Mouse (Mus musculus) embryonic facial prominence, embryonic 14.5 days (tissue): ENCODE data around the gene Rft1. TPM values are rescaled to one million over a fixed set of nuclear protein-coding genes. Genes with fewer than 3 reads are reported as not detected.

Experiments
- ATAC-seq: fragments of 200-750 bp; cut with Nextera tagmentation; 2 replicates; pipeline ENCODE4 v1.8.0; 2017; ENCODE audit warnings: low read depth, moderate number of reproducible peaks, moderate TSS enrichment
- DNase-seq: peaks from one replicate; pipeline ENCODE4 v3.0.0-alpha.2; 2015; ENCODE audit warnings: low spot score
- H3K27ac ChIP-seq: fragments of 300-500 bp; sonication (generic); replicated peaks from 2 replicates; pipeline ENCODE4 v1.5.1; 2014; ENCODE audit warnings: low read depth, mild to moderate bottlenecking, low read length, moderate library complexity
- H3K27me3 ChIP-seq: fragments of 300-500 bp; sonication (generic); replicated peaks from 2 replicates; pipeline ENCODE4 v1.6.1; 2014; ENCODE audit warnings: low read length; ENCODE audit not compliant: control insufficient read depth, insufficient read depth
- H3K36me3 ChIP-seq: fragments of 300-500 bp; sonication (generic); 2 replicates; pipeline ENCODE4 v1.6.1; 2014; ENCODE audit warnings: low read length, mixed read lengths; ENCODE audit not compliant: control insufficient read depth, insufficient read depth
- H3K4me1 ChIP-seq: fragments of 300-500 bp; sonication (generic); 2 replicates; pipeline ENCODE4 v1.6.1; 2014; ENCODE audit warnings: antibody characterized with exemption, low read length; ENCODE audit not compliant: control insufficient read depth, insufficient read depth
- H3K4me2 ChIP-seq: fragments of 300-500 bp; sonication (generic); 2 replicates; pipeline ENCODE4 v1.6.1; 2014; ENCODE audit warnings: low read depth, mild to moderate bottlenecking, low read length, moderate library complexity, mixed read lengths
- H3K4me3 ChIP-seq: fragments of 300-500 bp; sonication (generic); 2 replicates; pipeline ENCODE4 v1.5.1; 2014; ENCODE audit warnings: low read depth, mild to moderate bottlenecking, low read length
- H3K9ac ChIP-seq: fragments of 300-500 bp; sonication (generic); 2 replicates; pipeline ENCODE4 v1.6.1; 2014; ENCODE audit warnings: low read depth, mild to moderate bottlenecking, low read length, moderate library complexity, mixed read lengths
- H3K9me3 ChIP-seq: fragments of 300-500 bp; sonication (generic); 2 replicates; pipeline ENCODE4 v1.6.1; 2016; ENCODE audit warnings: low read length; ENCODE audit not compliant: control insufficient read depth
- WGBS: fragments of 180-500 bp; shearing (Covaris S2); extraction: QIAGEN DNeasy Blood & Tissue Kit; methylation state at CpG from one replicate; pipeline ENCODE4 v1.1.7; 2014; 5-methylcytosine and 5-hydroxymethylcytosine counted together
- polyA plus RNA-seq: library from polyadenylated mRNA; unstranded; fragments of >200 nt; fragmentation: Nextera tagmentation; extraction: Ambion mirVana; gene quantifications from 2 replicates; pipeline ENCODE4 v1.2.1, GENCODE M21; 2014

The Rft1 gene
- polyA plus RNA-seq, 1 experiment from 2014 or later, result 13.3 TPM

DNA sequence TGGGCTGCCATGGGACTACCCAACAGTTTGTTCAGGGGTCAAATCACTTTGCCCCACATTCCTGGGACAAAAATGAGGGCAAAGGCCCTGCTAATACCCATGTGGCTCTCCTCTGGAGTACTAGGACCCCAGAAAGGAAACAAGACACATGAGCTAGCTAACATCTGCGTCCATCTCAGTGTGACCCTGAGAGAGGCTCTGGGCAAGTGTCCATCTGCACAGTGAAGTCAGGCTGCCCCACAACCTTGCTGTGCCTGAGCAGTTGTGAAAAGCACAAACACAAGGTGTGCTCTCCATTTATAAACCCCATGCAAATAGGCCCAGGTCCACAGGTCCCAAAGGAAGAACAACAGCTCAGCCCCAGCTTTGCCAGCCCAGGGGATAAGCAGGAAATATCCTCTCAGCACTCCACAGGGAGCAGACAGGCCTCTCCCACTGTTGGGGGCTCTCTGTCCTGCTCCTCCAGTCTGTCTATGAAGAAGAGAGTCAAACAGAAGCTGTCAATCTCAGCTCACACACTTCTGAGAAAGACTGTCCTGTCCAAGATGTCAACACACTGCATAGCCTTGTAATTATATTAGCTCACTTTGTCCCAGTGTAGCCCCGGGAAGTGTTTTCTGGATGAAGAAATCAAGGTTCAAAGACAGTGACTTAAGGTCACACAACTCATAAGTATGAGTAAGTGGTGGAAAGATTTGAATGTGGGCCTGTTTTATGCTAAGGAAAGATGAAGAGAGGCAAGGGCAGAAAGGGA is 41.0 kb upstream of the Rft1 start:
- WGBS, result 57% methylated on average over 2 of the region's 2 CpGs
- DNase-seq (no peak), ATAC-seq (no peak)
- Histone ChIP-seq H3K27ac (no peak overlapping the region), H3K36me3 (0 out of 2 replicates have a peak, but pooled peaks cover 5% of the 10 kb centered on the region), H3K9ac (no peak overlapping the region), H3K27me3 (no peaks in the 10 kb centered on the region), H3K4me1 (no peaks in the 10 kb centered on the region), H3K4me3 (no peak overlapping the region), H3K9me3 (no peaks in the 10 kb centered on the region), H3K4me2 (no peak overlapping the region)

DNA sequence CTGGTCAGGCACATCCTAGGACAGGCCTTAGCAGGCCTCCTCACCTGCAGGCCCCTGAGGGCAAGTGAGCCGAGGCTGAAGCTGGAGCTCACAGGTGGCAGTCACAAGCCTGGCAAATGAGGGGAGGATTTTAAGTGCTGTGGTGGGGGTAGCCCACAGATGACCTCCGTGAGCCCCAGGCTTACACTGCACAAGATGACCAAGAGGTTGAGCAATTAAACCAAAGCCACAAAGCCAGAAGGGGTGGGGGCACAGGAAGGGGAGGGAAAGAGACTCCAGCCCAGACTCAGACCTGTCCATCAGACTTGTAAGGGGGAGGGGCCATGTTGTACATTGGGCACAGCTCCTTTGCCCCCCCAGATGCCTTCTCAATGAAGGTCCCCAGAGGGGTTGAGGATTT is 37.4 kb upstream of the Rft1 start:
- Histone ChIP-seq H3K27ac (no peak overlapping the region), H3K9me3 (no peaks in the 10 kb centered on the region), H3K9ac (no peak overlapping the region), H3K36me3 (no peaks in the 10 kb centered on the region), H3K4me1 (no peaks in the 10 kb centered on the region), H3K27me3 (no peaks in the 10 kb centered on the region), H3K4me2 (no peak overlapping the region), H3K4me3 (no peak overlapping the region)
- ATAC-seq (no peak), DNase-seq (no peak)
- 59% methylated on average over 2 of the region's 2 CpGs for WGBS

DNA sequence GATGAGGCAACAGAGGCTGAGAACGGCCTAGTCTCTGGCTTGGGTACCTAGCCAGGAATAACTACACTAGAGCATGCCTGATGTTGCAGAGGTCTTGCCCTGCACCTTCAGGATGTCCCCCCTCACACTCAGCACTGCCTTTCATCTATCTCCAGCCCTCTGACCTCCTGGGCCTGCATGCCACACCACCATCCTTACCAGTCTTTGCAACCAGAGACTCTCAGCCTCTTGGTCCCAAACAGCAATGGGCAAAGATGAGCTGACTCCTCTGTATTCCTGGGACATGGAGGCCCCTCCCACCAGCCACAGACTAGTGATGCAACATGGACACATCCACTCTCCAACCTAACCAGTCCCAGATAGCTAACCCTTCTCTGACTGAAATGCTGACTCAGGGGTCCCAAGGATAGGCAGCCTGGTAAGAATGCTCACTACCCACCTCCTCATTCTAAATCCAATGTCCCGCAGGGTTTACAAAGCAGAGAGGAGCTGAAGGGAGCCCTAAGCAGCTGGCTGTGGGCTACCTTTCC is 35.3 kb upstream of the Rft1 start:
- no peak for DNase-seq
- no peak for ATAC-seq
- WGBS, result 95% methylated on average over 2 of the region's 2 CpGs
- no peak overlapping the region for H3K4me2 ChIP-seq
- no peaks in the 10 kb centered on the region for H3K9me3 ChIP-seq
- H3K9ac ChIP-seq, result no peak overlapping the region
- H3K36me3 ChIP-seq, result no peaks in the 10 kb centered on the region
- no peaks in the 10 kb centered on the region for H3K27me3 ChIP-seq
- no peak overlapping the region for H3K4me3 ChIP-seq
- no peak overlapping the region for H3K27ac ChIP-seq
- H3K4me1 ChIP-seq, result no peaks in the 10 kb centered on the region

DNA sequence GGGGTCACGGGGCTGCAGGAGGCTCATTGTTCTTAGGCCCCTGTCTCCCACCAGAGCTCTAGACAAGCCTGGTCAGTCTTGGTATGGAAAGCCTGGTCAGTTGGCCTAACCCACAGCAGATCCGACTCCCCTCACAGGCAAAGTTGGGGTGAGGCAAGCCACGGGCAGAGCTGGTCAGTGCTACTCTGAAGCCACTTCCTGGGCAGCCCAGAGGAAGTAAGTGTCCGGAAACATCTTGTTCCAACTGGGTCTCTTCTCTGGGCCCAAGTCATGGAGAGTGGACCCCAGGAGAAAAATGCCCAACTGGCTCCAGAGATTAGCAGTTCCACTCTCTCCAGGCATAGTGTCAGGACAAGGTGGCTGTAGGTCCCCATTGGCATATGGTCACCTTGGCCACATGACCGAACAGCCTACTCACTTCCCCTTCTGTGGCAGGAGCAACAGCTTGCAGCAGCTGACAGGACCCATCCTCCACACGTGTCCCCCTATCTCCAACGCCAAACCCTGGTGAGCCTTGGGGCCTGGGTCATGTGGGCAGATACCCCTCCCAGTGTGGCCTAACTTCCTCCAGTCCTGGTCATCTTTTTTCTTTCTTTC is 34.1 kb upstream of the Rft1 start:
- DNase-seq, result no peak
- no peak overlapping the region for H3K4me2 ChIP-seq
- ATAC-seq, result no peak
- no peaks in the 10 kb centered on the region for H3K9me3 ChIP-seq
- no peaks in the 10 kb centered on the region for H3K36me3 ChIP-seq
- H3K27me3 ChIP-seq, result no peaks in the 10 kb centered on the region
- no peak overlapping the region for H3K27ac ChIP-seq
- H3K9ac ChIP-seq, result no peak overlapping the region
- no peak overlapping the region for H3K4me3 ChIP-seq
- WGBS, result 90% methylated on average over 7 of the region's 7 CpGs
- H3K4me1 ChIP-seq, result no peaks in the 10 kb centered on the region; the same call in 1 of the 2 replicates

DNA sequence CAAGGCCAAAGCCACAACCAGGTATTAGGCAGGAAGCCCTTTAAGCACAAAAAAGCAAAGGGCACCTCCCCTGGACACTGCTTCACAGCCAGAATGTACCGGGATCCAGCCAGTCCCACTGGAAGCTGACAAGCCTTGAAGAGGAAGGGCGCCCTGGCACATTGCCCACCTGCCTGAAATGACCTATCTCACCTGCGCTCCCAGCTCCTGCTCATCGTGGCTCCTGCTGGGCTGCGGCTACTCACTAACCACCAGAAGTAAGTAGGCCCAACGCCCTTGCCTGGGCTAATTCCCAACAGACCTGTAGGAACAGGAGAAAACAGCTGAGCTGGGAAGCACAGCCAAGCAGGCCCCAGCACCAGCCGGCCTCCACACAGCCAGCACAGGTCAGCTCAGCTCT is 32.0 kb upstream of the Rft1 start:
- 83% methylated on average over 7 of the region's 7 CpGs for WGBS
- Histone ChIP-seq H3K27ac (no peak overlapping the region), H3K36me3 (no peaks in the 10 kb centered on the region), H3K4me1 (peaks cover 6% of the 10 kb centered on the region), H3K4me2 (no peak overlapping the region), H3K27me3 (no peaks in the 10 kb centered on the region), H3K9ac (no peak overlapping the region), H3K4me3 (no peak overlapping the region), H3K9me3 (no peaks in the 10 kb centered on the region)
- DNase-seq, result no peak
- ATAC-seq, result no peak

DNA sequence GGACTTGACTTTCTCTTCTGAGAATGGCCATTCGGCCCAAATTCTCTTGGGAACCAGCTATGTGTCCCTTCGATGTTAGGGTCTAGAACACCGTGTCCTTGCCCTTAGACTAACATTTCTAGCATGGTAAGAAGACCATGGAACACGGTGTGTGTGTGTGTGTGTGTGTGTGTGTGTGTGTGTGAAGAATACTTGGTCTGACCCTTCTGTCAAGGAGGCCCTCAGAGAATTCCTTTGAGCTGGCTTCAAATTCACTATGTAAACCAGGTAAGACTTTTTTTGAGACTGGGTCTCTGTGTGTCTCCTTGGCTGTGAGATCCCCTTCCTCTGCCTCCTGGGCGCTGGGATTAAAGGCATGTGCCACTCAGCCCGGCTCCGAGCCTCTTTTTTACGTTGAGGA is 31.6 kb upstream of the Rft1 start:
- Histone ChIP-seq H3K27ac (no peak overlapping the region), H3K4me2 (no peak overlapping the region), H3K4me1 (peaks cover 6% of the 10 kb centered on the region), H3K9ac (no peak overlapping the region), H3K36me3 (no peaks in the 10 kb centered on the region), H3K27me3 (no peaks in the 10 kb centered on the region), H3K4me3 (no peak overlapping the region), H3K9me3 (no peaks in the 10 kb centered on the region)
- WGBS, result 86% methylated on average over 8 of the region's 8 CpGs
- ATAC-seq (no peak), DNase-seq (no peak)

DNA sequence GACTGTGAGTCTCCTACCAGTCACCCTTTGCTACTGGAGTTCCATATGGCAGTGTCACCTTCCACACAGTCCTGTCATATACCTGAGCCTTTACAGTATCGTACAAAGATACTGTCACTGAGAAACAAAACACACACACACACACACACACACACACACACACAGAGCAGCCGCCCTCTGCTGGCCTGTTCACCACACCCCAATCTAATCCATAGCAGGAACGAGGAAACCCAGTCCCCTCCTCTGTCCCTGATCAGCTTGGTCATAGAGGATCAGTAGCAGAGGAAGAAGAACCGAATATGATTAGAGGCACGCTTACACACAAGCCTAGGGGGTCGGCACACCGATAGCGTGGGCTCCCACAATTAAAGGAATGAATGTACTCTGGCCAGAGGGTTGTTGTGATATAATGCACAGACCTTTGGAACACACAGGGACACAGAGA is 29.9 kb upstream of the Rft1 start:
- Histone ChIP-seq H3K36me3 (no peaks in the 10 kb centered on the region), H3K4me3 (peak overlapping the region; percentile 78), H3K9ac (0 out of 2 replicates have a peak overlapping the region, but pooled peaks have one; percentile 8), H3K9me3 (no peaks in the 10 kb centered on the region), H3K4me2 (peak overlapping the region; percentile 84), H3K27me3 (no peaks in the 10 kb centered on the region), H3K27ac (no peak overlapping the region), H3K4me1 (peaks cover 6% of the 10 kb centered on the region)
- no peak for DNase-seq
- 46% methylated on average over 8 of the region's 8 CpGs for WGBS
- no peak for ATAC-seq

DNA sequence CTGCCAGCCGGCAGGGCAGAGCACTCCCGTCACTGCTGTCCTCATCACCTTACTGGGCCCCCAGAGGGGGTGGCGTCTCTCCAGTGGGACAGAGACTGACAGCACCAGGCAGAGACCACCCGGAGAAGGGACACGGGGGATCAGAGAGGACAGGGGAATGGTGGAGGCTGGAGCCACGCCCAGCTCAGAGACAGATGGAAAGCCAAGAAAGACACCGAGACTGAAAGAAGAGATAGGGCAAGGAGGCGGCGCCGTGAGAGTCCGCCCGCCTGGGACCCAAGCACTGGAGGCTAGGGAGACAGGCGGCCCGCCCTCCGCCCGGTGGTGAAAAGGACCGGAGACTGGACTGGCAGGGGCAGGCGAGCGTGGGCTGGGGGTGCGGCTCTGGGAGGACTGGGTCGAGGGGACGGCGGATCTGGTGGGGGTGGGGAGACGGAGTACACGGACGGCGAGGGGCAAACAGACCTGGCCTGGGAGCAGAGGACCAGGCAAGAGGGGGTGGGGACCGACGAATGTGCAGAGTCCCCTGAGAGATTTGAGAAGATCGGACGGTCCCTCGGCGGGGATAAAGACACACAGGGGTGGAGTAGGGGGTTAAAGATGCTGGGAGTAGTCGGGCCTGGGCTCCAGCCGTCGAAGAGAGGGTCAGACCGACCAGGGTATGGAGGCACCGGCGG is 28.9 kb upstream of the Rft1 start:
- 2% methylated on average over 37 of the region's 39 CpGs for WGBS
- H3K27me3 ChIP-seq, result no peaks in the 10 kb centered on the region
- peak overlapping the region; percentile 78 for H3K4me3 ChIP-seq
- H3K36me3 ChIP-seq, result no peaks in the 10 kb centered on the region
- H3K9ac ChIP-seq, result peak overlapping the region; percentile 76
- DNase-seq (peak; percentile 54), ATAC-seq (peak; percentile 24)
- no peaks in the 10 kb centered on the region for H3K9me3 ChIP-seq
- peaks cover 6% of the 10 kb centered on the region for H3K4me1 ChIP-seq
- H3K4me2 ChIP-seq, result peak overlapping the region; percentile 84
- peak overlapping the region; percentile 33; the same call in 1 of the 2 replicates for H3K27ac ChIP-seq
